Mouse (Mus musculus) stomach, embryonic 14.5 days (tissue): Measurements from ENCODE around the gene Spg11. TPM values are rescaled to one million over a fixed set of nuclear protein-coding genes. Genes with fewer than 3 reads are reported as not detected.
A peak's percentile ranks its signal among the peaks of the same experiment; 100 is the strongest.
"Not testable (repeated sequence)": the region's sequence is repeated elsewhere in the genome, so short reads cannot be mapped to it uniquely, and the experiment has no call there.

Experiments
- ATAC-seq: fragments of 200-750 bp; cut with Nextera tagmentation; 2 replicates; pipeline ENCODE4 v1.8.0; 2017; ENCODE audit warnings: low read depth, moderate TSS enrichment; ENCODE audit not compliant: insufficient number of reproducible peaks, insufficient read depth, low FRiP score
- H3K27ac ChIP-seq: fragments of 300-500 bp; sonication (generic); 2 replicates; pipeline ENCODE4 v1.5.1; 2014; ENCODE audit warnings: mild to moderate bottlenecking, low read length, moderate library complexity, mixed read lengths
- H3K27me3 ChIP-seq: fragments of 300-500 bp; sonication (generic); 2 replicates; pipeline ENCODE4 v1.6.1; 2014; ENCODE audit warnings: low read length, control low read depth, mixed read lengths; ENCODE audit not compliant: control insufficient read depth, insufficient read depth
- H3K36me3 ChIP-seq: fragments of 300-500 bp; sonication (generic); 2 replicates; pipeline ENCODE4 v1.6.1; 2014; ENCODE audit warnings: mild to moderate bottlenecking, control low read depth, low read length, moderate library complexity, mixed read lengths; ENCODE audit not compliant: control insufficient read depth, insufficient read depth
- H3K4me1 ChIP-seq: fragments of 300-500 bp; sonication (generic); 2 replicates; pipeline ENCODE4 v1.6.1; 2014; ENCODE audit warnings: low read length, control low read depth, mixed read lengths; ENCODE audit not compliant: control insufficient read depth, insufficient read depth
- H3K4me2 ChIP-seq: fragments of 300-500 bp; sonication (generic); replicated peaks from 2 replicates; pipeline ENCODE4 v1.6.1; 2014; ENCODE audit warnings: low read depth, low read length, control low read depth
- H3K4me3 ChIP-seq: fragments of 300-500 bp; sonication (generic); 2 replicates; pipeline ENCODE4 v1.5.1; 2014; ENCODE audit warnings: low read depth, low read length, control low read depth
- H3K9ac ChIP-seq: fragments of 300-500 bp; sonication (generic); replicated peaks from 2 replicates; pipeline ENCODE4 v1.6.1; 2014; ENCODE audit warnings: low read depth, mild to moderate bottlenecking, control low read depth, low read length, moderate library complexity, mixed read lengths
- H3K9me3 ChIP-seq: fragments of 300-500 bp; sonication (generic); 2 replicates; pipeline ENCODE4 v1.6.1; 2016; ENCODE audit warnings: low read depth, low read length, control low read depth; ENCODE audit not compliant: control insufficient read depth
- WGBS: fragments of 180-500 bp; shearing (Covaris S2); extraction: QIAGEN DNeasy Blood & Tissue Kit; methylation state at CpG from one replicate; pipeline ENCODE4 v1.1.7; 2014; 5-methylcytosine and 5-hydroxymethylcytosine counted together
- polyA plus RNA-seq: library from polyadenylated mRNA; unstranded; fragments of >200 nt; fragmentation: Nextera tagmentation; extraction: Ambion mirVana; gene quantifications from 2 replicates; pipeline ENCODE4 v1.2.1, GENCODE M21; 2014

Spg11 gene
- polyA plus RNA-seq, 1 experiment from 2014 or later, result 15.5 TPM

DNA sequence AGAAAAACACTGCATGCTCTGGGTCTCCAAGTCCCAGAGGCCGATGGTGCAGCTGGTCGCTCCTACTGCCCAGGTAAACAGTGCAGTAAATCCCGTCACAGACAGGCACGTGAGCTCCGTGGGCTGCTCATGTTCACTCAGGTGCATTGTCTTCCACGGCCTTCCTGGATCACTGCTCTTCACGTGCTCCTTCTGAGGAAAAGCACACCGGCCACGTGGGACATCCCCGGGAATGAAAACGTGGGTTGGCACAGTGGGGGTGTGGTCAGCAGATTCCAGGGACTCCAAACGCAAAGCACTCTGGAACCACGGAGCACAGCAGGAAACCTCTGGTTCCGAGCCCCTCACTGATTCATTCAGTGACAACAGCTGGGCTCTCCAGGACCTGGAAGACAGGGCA, 10.1 kb downstream of the Spg11 start:
- Histone ChIP-seq H3K9ac (no peak overlapping the region), H3K9me3 (no peaks in the 10 kb centered on the region), H3K27me3 (no peaks in the 10 kb centered on the region), H3K36me3 (peaks cover 29% of the 10 kb centered on the region), H3K27ac (no peak overlapping the region), H3K4me2 (no peak overlapping the region), H3K4me3 (no peak overlapping the region), H3K4me1 (no peaks in the 10 kb centered on the region)
- ATAC-seq, result no peak
- WGBS, result 80% methylated on average over 14 of the region's 14 CpGs

DNA sequence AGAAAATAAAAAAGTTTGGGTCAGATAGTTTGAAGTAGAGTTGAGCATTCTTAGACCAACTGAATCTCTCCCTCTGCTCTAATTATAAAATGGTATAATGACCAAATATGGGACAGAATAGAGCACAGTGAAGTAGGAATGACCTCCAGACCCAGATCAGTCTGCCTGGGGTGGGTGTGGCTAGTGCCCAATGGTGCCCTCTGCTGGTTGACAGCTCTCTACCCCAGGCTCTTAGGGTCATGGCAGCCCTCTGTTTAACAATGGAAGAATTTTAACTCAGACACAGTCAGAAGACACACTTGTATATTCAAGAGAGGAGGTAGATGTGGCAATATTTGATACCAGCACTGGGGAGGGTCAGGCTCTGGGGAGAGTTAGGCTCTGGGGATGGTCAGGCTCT, 16.1 kb downstream of the Spg11 start:
- Histone ChIP-seq H3K4me3 (no peak overlapping the region), H3K9me3 (no peaks in the 10 kb centered on the region), H3K4me1 (no peaks in the 10 kb centered on the region), H3K4me2 (no peak overlapping the region), H3K9ac (no peak overlapping the region), H3K36me3 (peaks cover 23% of the 10 kb centered on the region), H3K27me3 (no peaks in the 10 kb centered on the region), H3K27ac (no peak overlapping the region)
- ATAC-seq, result no peak

DNA sequence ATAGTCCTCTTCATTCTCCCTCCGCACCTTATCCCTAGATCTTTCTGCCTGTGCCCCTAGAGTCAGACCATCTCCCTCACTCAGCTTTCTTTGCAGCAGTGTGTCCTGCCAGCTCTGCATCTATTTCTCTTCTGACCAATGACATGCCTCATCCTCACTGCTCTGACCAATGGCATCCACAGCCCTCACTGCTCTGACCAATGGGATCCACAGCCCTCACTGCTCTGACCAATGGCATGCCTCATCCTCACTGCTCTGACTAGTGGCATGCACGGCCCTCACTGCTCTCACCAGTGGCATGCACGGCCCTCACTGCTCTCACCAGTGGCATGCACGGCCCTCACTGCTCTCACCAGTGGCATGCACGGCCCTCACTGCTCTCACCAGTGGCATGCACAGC, 20.5 kb downstream of the Spg11 start:
- H3K4me3 ChIP-seq, ATAC-seq, H3K4me2 ChIP-seq, H3K9me3 ChIP-seq, H3K9ac ChIP-seq, H3K4me1 ChIP-seq, H3K27ac ChIP-seq, H3K27me3 ChIP-seq: not testable (repeated sequence)
- WGBS, result 71% methylated on average over 5 of the region's 5 CpGs
- peaks cover 46% of the 10 kb centered on the region for H3K36me3 ChIP-seq

DNA sequence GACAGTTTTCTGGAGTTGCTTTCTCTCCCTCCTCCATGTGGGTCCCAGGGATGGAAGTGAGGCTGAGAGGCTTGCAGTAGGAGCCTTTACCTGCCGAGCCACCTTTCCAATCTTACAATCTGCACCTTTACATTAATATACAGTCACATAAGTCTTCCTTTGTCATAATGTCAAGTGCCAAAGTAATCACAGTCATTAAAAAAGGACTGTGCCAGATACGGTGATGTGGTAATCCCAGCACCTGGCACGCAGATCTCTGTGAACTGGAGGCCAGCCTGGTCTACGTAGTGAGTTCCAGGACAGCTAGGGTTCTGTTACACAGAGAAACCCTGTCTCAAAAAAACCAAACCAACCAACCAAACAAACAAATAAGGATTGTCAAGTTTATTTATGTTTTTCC, 24.3 kb downstream of the Spg11 start:
- ATAC-seq, result no peak
- Histone ChIP-seq H3K4me1 (no peaks in the 10 kb centered on the region), H3K27ac (no peak overlapping the region), H3K9me3 (no peaks in the 10 kb centered on the region), H3K36me3 (peaks cover 54% of the 10 kb centered on the region), H3K4me3 (no peak overlapping the region), H3K9ac (no peak overlapping the region), H3K27me3 (no peaks in the 10 kb centered on the region), H3K4me2 (no peak overlapping the region)
- 88% methylated on average over 4 of the region's 4 CpGs for WGBS

DNA sequence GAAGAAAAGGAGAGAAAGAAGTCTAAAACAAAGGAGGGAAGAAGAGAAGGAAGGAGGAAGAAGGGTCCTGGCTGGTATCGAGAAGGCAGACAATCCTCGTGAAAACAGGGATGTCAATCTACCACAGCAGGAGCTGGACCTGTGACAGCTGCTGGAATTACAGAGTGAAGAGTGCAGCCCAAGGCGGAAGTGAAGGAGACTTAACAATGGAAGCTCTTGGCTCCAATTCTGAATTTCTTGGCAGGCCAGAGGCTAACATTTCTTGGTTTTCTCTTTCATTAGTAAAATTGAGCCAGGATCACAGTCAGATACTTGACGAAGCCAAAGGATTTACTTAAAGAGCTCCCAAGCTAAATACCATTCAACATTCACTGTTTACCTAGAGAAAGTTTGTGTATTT, 31.7 kb downstream of the Spg11 start:
- Histone ChIP-seq H3K4me1 (0 out of 2 replicates have a peak, but pooled peaks cover 5% of the 10 kb centered on the region), H3K27ac (peak overlapping the region; percentile 68; the same call in 1 of the 2 replicates), H3K9ac (no peak overlapping the region), H3K4me2 (no peak overlapping the region), H3K36me3 (peaks cover 22% of the 10 kb centered on the region), H3K27me3 (no peaks in the 10 kb centered on the region), H3K4me3 (no peak overlapping the region), H3K9me3 (no peaks in the 10 kb centered on the region)
- 56% methylated on average over 4 of the region's 4 CpGs for WGBS
- ATAC-seq, result no peak

DNA sequence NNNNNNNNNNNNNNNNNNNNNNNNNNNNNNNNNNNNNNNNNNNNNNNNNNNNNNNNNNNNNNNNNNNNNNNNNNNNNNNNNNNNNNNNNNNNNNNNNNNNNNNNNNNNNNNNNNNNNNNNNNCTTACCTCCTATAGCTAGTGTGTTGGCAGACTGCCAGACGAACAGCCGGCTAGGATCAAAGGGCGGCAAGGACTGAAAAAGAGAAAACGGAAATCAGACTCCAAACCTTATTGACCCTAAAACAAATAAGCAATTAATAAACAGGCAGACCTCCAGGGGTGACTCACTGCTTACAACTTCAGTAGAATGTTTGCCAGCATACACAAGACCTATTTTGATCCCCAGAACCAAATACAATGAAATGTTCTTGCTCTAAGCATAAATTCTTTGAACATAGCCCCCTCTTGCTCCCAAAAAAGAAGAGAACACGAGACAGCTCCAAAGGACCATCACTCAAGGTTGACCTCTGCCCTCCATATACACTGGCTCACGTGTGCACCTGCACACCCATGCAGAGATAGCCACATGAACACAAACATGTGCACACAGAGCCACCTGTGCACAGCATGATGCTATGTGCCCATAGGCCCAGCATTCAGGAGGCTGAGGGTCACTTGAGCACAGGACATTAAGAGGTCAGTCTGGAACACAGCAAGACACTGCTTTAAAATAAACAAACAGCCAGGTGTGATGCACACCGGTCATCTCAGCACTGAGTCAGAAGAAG, 36.3 kb downstream of the Spg11 start:
- Histone ChIP-seq H3K9ac (no peak overlapping the region), H3K4me2 (no peak overlapping the region), H3K9me3 (no peaks in the 10 kb centered on the region), H3K4me3 (no peak overlapping the region), H3K4me1 (0 out of 2 replicates have a peak, but pooled peaks cover 5% of the 10 kb centered on the region), H3K36me3 (peaks cover 15% of the 10 kb centered on the region), H3K27me3 (no peaks in the 10 kb centered on the region), H3K27ac (no peak overlapping the region)
- peak; percentile 18; the same call in 1 of the 2 replicates for ATAC-seq
- 25% methylated on average over 7 of the region's 7 CpGs for WGBS

DNA sequence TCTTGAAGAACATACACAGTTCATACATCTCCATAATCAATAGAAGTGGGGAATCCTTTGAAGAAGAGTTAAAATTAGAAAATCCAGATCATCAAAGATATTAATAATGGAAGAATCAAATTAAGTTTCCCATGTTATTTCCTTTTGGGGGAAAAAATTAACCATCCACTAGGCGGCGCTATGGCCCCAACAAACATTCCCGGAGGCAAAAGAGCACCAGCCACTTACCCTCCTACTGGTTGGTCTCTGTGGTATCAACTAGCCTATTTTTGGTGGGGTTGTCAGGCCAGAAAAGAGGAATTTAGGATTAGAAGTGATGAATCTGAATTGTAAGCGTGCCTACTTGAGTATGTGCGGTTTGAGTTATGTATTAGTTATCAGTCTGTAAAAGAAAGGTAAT, 48.3 kb downstream of the Spg11 start:
- Histone ChIP-seq H3K4me1 (no peaks in the 10 kb centered on the region), H3K27ac (no peak overlapping the region), H3K27me3 (no peaks in the 10 kb centered on the region), H3K4me3 (no peak overlapping the region), H3K4me2 (no peak overlapping the region), H3K36me3 (peaks cover 25% of the 10 kb centered on the region), H3K9ac (no peak overlapping the region), H3K9me3 (no peaks in the 10 kb centered on the region)
- WGBS, result 41% methylated on average over 5 of the region's 5 CpGs
- no peak for ATAC-seq

DNA sequence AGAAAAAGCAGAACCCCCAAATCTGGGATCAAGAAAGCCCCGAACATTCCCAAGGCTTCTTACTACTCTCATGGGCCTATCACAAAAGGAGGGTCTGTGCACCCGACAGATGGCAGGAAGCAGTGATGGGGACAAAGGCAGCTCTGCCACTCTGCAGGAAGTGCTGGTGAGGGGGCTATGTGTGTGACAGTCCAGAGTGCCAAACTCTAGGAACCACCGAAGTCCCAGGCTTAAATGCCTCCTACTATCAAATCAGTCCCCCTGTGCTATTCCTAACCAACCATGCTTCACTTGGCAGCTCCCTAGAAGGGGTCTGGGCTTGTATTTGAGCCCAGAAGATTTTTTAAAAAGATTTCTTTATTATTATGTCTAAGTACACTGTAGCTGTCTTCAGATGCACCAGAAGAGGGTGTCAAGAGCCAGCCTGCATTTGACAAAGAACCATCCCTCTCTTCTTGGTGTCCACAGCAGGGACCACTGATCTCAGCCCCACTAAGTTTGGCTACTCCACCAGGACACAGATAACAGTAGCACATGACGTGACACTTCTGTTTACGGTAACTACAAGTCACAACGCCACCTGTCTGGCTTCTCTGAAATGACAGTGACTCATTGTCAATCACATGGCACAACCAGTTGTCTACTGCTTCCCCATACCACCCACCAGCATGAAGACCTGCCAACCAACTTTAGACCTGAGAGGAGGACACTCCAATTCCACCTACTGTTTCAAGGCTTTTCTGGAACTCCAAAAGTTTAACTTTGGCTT, 48.9 kb downstream of the Spg11 start:
- H3K4me2 ChIP-seq, result no peak overlapping the region
- H3K4me3 ChIP-seq, result no peak overlapping the region
- 89% methylated on average over 6 of the region's 6 CpGs for WGBS
- H3K27ac ChIP-seq, result no peak overlapping the region
- H3K36me3 ChIP-seq, result peaks cover 27% of the 10 kb centered on the region
- no peak overlapping the region for H3K9ac ChIP-seq
- no peaks in the 10 kb centered on the region for H3K27me3 ChIP-seq
- ATAC-seq, result no peak
- no peaks in the 10 kb centered on the region for H3K9me3 ChIP-seq
- no peaks in the 10 kb centered on the region for H3K4me1 ChIP-seq
